ENCODE assay signal across 9 mouse cellular contexts in genomic region chr11:96875270-96875669, GRCm38 (mm10). TPM values are rescaled to one million over a fixed set of nuclear protein-coding genes. Genes with fewer than 3 reads are reported as not detected.
DNase-seq lines count a peak whose midpoint lies in the region; ATAC-seq and TF ChIP-seq lines count a peak whose summit lies in the region.
"Had no signal": no experiment of that assay in that cellular context is flagged by ENCODE, and none has a peak within 500 bp of the region (broad histone marks: within the 10 kb centered on the region; RNA-seq: fewer than 3 reads in every experiment).

No protein-coding gene starts in this region.

- no peaks in the 10 kb centered on the region for H3K9me3 ChIP-seq in kidney, embryonic 16.5 days (ENCODE audit: low read length)
- no peaks in the 10 kb centered on the region for H3K9me3 ChIP-seq in embryonic facial prominence, embryonic 15.5 days (replicated peaks)
- no peaks in the 10 kb centered on the region for H3K9me3 ChIP-seq in intestine, embryonic 15.5 days

- H3K4me1 ChIP-seq in kidney, embryonic 16.5 days (ENCODE audit: insufficient read depth, low read length), result peaks cover 38% of the 10 kb centered on the region
- no peaks in the 10 kb centered on the region for H3K4me1 ChIP-seq in kidney, adult 2 months (ENCODE audit: control insufficient read depth, insufficient read depth, low read length)
- H3K4me1 ChIP-seq in embryonic facial prominence, embryonic 15.5 days, result peaks cover 37% of the 10 kb centered on the region
- H3K4me1 ChIP-seq in intestine, embryonic 15.5 days (replicated peaks), result peaks cover 30% of the 10 kb centered on the region

- no peaks in the 10 kb centered on the region for H3K79me2 ChIP-seq in myocyte (ENCODE audit: control insufficient read depth, insufficient read depth)

- TF ChIP-seq CTCF in kidney, adult 2 months (conservative IDR thresholded peaks at IDR 0.05; ENCODE audit: insufficient read depth, insufficient read length, low read depth, low read length), result no peak

- H3ac ChIP-seq in myocyte (ENCODE audit: control insufficient read depth, insufficient read length), result no peak overlapping the region

- 30% methylated on average over 4 of the region's 4 CpGs for WGBS in kidney, embryonic 16.5 days
- 52% methylated on average over 4 of the region's 4 CpGs for WGBS in kidney, adult 2 months
- 21% methylated on average over 4 of the region's 4 CpGs for WGBS in embryonic facial prominence, embryonic 15.5 days
- whole genome bisulfite sequencing in intestine, embryonic 15.5 days, result 27% methylated on average over 4 of the region's 4 CpGs

- no peak for ATAC-seq in kidney, embryonic 16.5 days (ENCODE audit: low FRiP score, low TSS enrichment)
- peak; percentile 10; the same call in 1 of the 2 replicates for ATAC-seq in embryonic facial prominence, embryonic 15.5 days (ENCODE audit: insufficient number of reproducible peaks, low FRiP score, low TSS enrichment, low read depth)
- ATAC-seq in intestine, embryonic 15.5 days, result no peak

- H3K36me3 ChIP-seq in kidney, embryonic 16.5 days (ENCODE audit: insufficient read depth, low read length), result no peaks in the 10 kb centered on the region
- no peaks in the 10 kb centered on the region for H3K36me3 ChIP-seq in kidney, adult 2 months (ENCODE audit: control insufficient read depth, insufficient read depth, low read length)
- no peaks in the 10 kb centered on the region for H3K36me3 ChIP-seq in embryonic facial prominence, embryonic 15.5 days
- H3K36me3 ChIP-seq in intestine, embryonic 15.5 days, result no peaks in the 10 kb centered on the region
- H3K36me3 ChIP-seq in myocyte (ENCODE audit: control insufficient read depth, insufficient read depth), result no peaks in the 10 kb centered on the region

- peak overlapping the region; percentile 93 for H3K4me2 ChIP-seq in kidney, embryonic 16.5 days (replicated peaks; ENCODE audit: low read depth, low read length)
- peak overlapping the region; percentile 84 for H3K4me2 ChIP-seq in embryonic facial prominence, embryonic 15.5 days (replicated peaks)
- H3K4me2 ChIP-seq in intestine, embryonic 15.5 days (replicated peaks), result peak overlapping the region; percentile 71
- peak overlapping the region; percentile 70 for H3K4me2 ChIP-seq in myocyte (ENCODE audit: low read depth)

- TF ChIP-seq POLR2A in kidney, adult 2 months (IDR thresholded peaks at IDR 0.05; ENCODE audit: low read depth, low read length), result no peak
- TF ChIP-seq POLR2A in myocyte (IDR thresholded peaks at IDR 0.05; ENCODE audit: insufficient read length, low read depth), result no peak

- peak overlapping the region; percentile 52 for H3K9ac ChIP-seq in kidney, embryonic 16.5 days (replicated peaks; ENCODE audit: low read length)
- H3K9ac ChIP-seq in embryonic facial prominence, embryonic 15.5 days, result no peak overlapping the region
- H3K9ac ChIP-seq in intestine, embryonic 15.5 days, result no peak overlapping the region

- H3K4me3 ChIP-seq in kidney, embryonic 16.5 days (ENCODE audit: low read length), result peak overlapping the region; percentile 48
- no peak overlapping the region for H3K4me3 ChIP-seq in kidney, adult 2 months (ENCODE audit: insufficient read depth, low read depth, low read length)
- H3K4me3 ChIP-seq in embryonic facial prominence, embryonic 15.5 days (replicated peaks), result peak overlapping the region; percentile 44
- peak overlapping the region; percentile 33 for H3K4me3 ChIP-seq in intestine, embryonic 15.5 days (replicated peaks)
- no peak overlapping the region for H3K4me3 ChIP-seq in myocyte

- peaks cover 5% of the 10 kb centered on the region for H3K27me3 ChIP-seq in kidney, embryonic 16.5 days (ENCODE audit: insufficient read depth, low read length)
- H3K27me3 ChIP-seq in kidney, adult 2 months (replicated peaks; ENCODE audit: control insufficient read depth, insufficient read depth, low read length), result no peaks in the 10 kb centered on the region
- 0 out of 2 replicates have a peak, but pooled peaks cover 2% of the 10 kb centered on the region for H3K27me3 ChIP-seq in embryonic facial prominence, embryonic 15.5 days
- H3K27me3 ChIP-seq in intestine, embryonic 15.5 days (replicated peaks), result peaks cover 7% of the 10 kb centered on the region
- no peaks in the 10 kb centered on the region for H3K27me3 ChIP-seq in myocyte (ENCODE audit: control insufficient read depth, insufficient read depth, insufficient read length)

- DNase-seq in kidney, adult 2 months, result no peak
- DNase-seq in left cerebral cortex, adult 8-10 months (ENCODE audit: low spot score in 2 of 2), result no peak
- DNase-seq in gastrocnemius, postnatal 25 days, result no peak
- no peak for DNase-seq in adrenal gland, adult 2 months

- no peak overlapping the region for H3K27ac ChIP-seq in kidney, embryonic 16.5 days (ENCODE audit: low read length)
- H3K27ac ChIP-seq in kidney, adult 2 months (ENCODE audit: insufficient read depth, low read depth, low read length), result no peak overlapping the region
- no peak overlapping the region for H3K27ac ChIP-seq in embryonic facial prominence, embryonic 15.5 days (replicated peaks)
- peak overlapping the region; percentile 51; the same call in 1 of the 2 replicates for H3K27ac ChIP-seq in intestine, embryonic 15.5 days
- H3K27ac ChIP-seq: macrophage had no signal

TF ChIP-seq in myocyte, 11 proteins besides CTCF, POLR2A, EP300 and RAD21:
- TF ChIP-seq CEBPB (IDR thresholded peaks at IDR 0.05; ENCODE audit: insufficient read depth, poor library complexity, severe bottlenecking) (no peak), USF1 (IDR thresholded peaks at IDR 0.05; ENCODE audit: low read depth) (no peak), TCF12 (IDR thresholded peaks at IDR 0.05; ENCODE audit: insufficient read depth, poor library complexity, severe bottlenecking) (no peak), MYOG (IDR thresholded peaks at IDR 0.05; ENCODE audit: control insufficient read depth in 1 of 3, insufficient read depth in 1 of 3, insufficient read length in 2 of 3, low read depth in 2 of 3) (no peak), MYOD1 (IDR thresholded peaks at IDR 0.05; ENCODE audit: control insufficient read depth in 1 of 3, insufficient read length in 2 of 3, low read depth in 2 of 3) (no peak)

RNA-seq across cellular contexts. Expression of gene Copz2, which starts 25.6 kb away (rescaled TPM):
- 115 and 117 TPM in 2 replicates for polyA plus RNA-seq in kidney, embryonic 16.5 days (2015; fragmentation: Nextera tagmentation; extraction: Ambion mirVana)
- polyA plus RNA-seq in kidney, adult 2 months (2012; rRNA removed), result 56.2 and 61.6 TPM in 2 replicates
- 191 and 194 TPM in 2 replicates for polyA plus RNA-seq in embryonic facial prominence, embryonic 15.5 days (2015; fragmentation: Nextera tagmentation; extraction: Ambion mirVana)
- polyA plus RNA-seq in intestine, embryonic 15.5 days (2015; fragmentation: Nextera tagmentation; extraction: Ambion mirVana), result 93.5 and 94.6 TPM in 2 replicates
- 120 TPM for polyA plus RNA-seq in myocyte (2012; fragmentation: generic; extraction: Trizol)
- total RNA-seq in left cerebral cortex, adult 8-10 months (2022), result 10 to 100 TPM in 1 of 4 experiments, 1 to 10 TPM in 3; 6.4 to 10.7 (median 6.8) TPM
- total RNA-seq in gastrocnemius, postnatal 25 days (2021), result 10 to 100 TPM; 28.2 to 31.1 TPM
- 10 to 100 TPM; 57.1 to 76.8 TPM for total RNA-seq in adrenal gland, adult 2 months (2021)
- 90.7 and 107 TPM in 2 replicates for polyA plus RNA-seq in adrenal gland, adult 2 months (2012; rRNA removed)

RNA-seq across cellular contexts. Expression of gene Cdk5rap3, which starts 41.0 kb away (rescaled TPM):
- 83.7 and 88.3 TPM in 2 replicates for polyA plus RNA-seq in kidney, embryonic 16.5 days (2015; fragmentation: Nextera tagmentation; extraction: Ambion mirVana)
- polyA plus RNA-seq in kidney, adult 2 months (2012; rRNA removed), result 35.6 and 37.2 TPM in 2 replicates
- polyA plus RNA-seq in embryonic facial prominence, embryonic 15.5 days (2015; fragmentation: Nextera tagmentation; extraction: Ambion mirVana), result 77.7 and 82.3 TPM in 2 replicates
- 64.2 and 66.7 TPM in 2 replicates for polyA plus RNA-seq in intestine, embryonic 15.5 days (2015; fragmentation: Nextera tagmentation; extraction: Ambion mirVana)
- 65.8 TPM for polyA plus RNA-seq in myocyte (2012; fragmentation: generic; extraction: Trizol)
- 10 to 100 TPM; 40.6 to 44.6 (median 41.9) TPM for total RNA-seq in left cerebral cortex, adult 8-10 months (2022)
- 10 to 100 TPM; 22.3 to 23.0 TPM for total RNA-seq in gastrocnemius, postnatal 25 days (2021)
- 10 to 100 TPM; 39.8 to 52.9 TPM for total RNA-seq in adrenal gland, adult 2 months (2021)
- polyA plus RNA-seq in adrenal gland, adult 2 months (2012; rRNA removed), result 32.8 and 35.4 TPM in 2 replicates

RNA-seq across cellular contexts. Expression of gene Nfe2l1, which starts 45.5 kb away (rescaled TPM):
- 93.9 and 96.8 TPM in 2 replicates for polyA plus RNA-seq in kidney, embryonic 16.5 days (2015; fragmentation: Nextera tagmentation; extraction: Ambion mirVana)
- 230 and 252 TPM in 2 replicates for polyA plus RNA-seq in kidney, adult 2 months (2012; rRNA removed)
- polyA plus RNA-seq in embryonic facial prominence, embryonic 15.5 days (2015; fragmentation: Nextera tagmentation; extraction: Ambion mirVana), result 71.7 and 76.0 TPM in 2 replicates
- 50.4 and 52.6 TPM in 2 replicates for polyA plus RNA-seq in intestine, embryonic 15.5 days (2015; fragmentation: Nextera tagmentation; extraction: Ambion mirVana)
- 518 TPM for polyA plus RNA-seq in myocyte (2012; fragmentation: generic; extraction: Trizol)
- 100 to 1,000 TPM; 301 to 348 (median 321) TPM for total RNA-seq in left cerebral cortex, adult 8-10 months (2022)
- 100 to 1,000 TPM; 348 to 389 TPM for total RNA-seq in gastrocnemius, postnatal 25 days (2021)
- total RNA-seq in adrenal gland, adult 2 months (2021), result 100 to 1,000 TPM; 497 to 817 TPM
- 504 and 806 TPM in 2 replicates for polyA plus RNA-seq in adrenal gland, adult 2 months (2012; rRNA removed)

RNA-seq across cellular contexts. Expression of gene Prr15l, which starts 52.6 kb away (rescaled TPM):
- 52.5 and 55.8 TPM in 2 replicates for polyA plus RNA-seq in kidney, embryonic 16.5 days (2015; fragmentation: Nextera tagmentation; extraction: Ambion mirVana)
- 114 and 119 TPM in 2 replicates for polyA plus RNA-seq in kidney, adult 2 months (2012; rRNA removed)
- polyA plus RNA-seq in embryonic facial prominence, embryonic 15.5 days (2015; fragmentation: Nextera tagmentation; extraction: Ambion mirVana), result 5.6 and 6.1 TPM in 2 replicates
- polyA plus RNA-seq in intestine, embryonic 15.5 days (2015; fragmentation: Nextera tagmentation; extraction: Ambion mirVana), result 84.7 and 86.9 TPM in 2 replicates
- 0.07 TPM for polyA plus RNA-seq in myocyte (2012; fragmentation: generic; extraction: Trizol)
- not detected for total RNA-seq in left cerebral cortex, adult 8-10 months (2022)
- total RNA-seq in gastrocnemius, postnatal 25 days (2021), result not detected
- under 1 TPM; 0.52 to 0.66 TPM for total RNA-seq in adrenal gland, adult 2 months (2021)
- polyA plus RNA-seq in adrenal gland, adult 2 months (2012; rRNA removed), result not detected in 2 replicates
- polyA plus RNA-seq: macrophage had no signal

Comparison
In these comparisons a context has a peak if more than half of its experiments do, and no peak if none do; other contexts are left out.
1. H3K4me3 ChIP-seq: peak in kidney, embryonic 16.5 days (single experiment), embryonic facial prominence, embryonic 15.5 days (single experiment) and intestine, embryonic 15.5 days (single experiment); none in kidney, adult 2 months (single experiment) and myocyte (single experiment).
2. Peak in every context shown above with its lines, with median percentiles within 50 percentile points of each other: H3K4me2 ChIP-seq.